Mouse (Mus musculus): ENCODE measurements around the gene Ate1.
"Not testable (repeated sequence)": the region's sequence is repeated elsewhere in the genome, so short reads cannot be mapped to it uniquely, and the experiment has no call there.

Gene Ate1

DNA sequence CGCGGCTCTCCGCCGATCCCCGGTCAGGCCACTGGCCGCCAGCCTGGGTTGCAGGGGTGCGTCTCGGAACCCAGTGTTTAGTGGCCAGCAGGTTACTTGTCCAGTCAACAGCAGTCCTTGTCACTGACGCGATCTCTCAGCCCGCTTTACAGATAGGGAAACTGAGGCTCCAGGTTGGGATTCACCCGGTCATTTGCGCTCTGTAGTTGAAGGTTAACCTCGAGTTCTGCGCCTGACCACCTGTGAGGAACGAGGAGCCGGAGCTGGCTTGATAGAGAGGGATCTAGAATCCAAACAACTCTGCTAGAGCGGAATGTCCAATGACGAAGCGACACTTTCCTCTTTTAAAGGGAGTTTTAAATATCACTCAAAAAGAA, at the start of gene Ate1:
TSS of gene Ate1 (minus strand) at position 321 of the 377 bp plus-strand sequence.
- DNase-seq = no peak

DNA sequence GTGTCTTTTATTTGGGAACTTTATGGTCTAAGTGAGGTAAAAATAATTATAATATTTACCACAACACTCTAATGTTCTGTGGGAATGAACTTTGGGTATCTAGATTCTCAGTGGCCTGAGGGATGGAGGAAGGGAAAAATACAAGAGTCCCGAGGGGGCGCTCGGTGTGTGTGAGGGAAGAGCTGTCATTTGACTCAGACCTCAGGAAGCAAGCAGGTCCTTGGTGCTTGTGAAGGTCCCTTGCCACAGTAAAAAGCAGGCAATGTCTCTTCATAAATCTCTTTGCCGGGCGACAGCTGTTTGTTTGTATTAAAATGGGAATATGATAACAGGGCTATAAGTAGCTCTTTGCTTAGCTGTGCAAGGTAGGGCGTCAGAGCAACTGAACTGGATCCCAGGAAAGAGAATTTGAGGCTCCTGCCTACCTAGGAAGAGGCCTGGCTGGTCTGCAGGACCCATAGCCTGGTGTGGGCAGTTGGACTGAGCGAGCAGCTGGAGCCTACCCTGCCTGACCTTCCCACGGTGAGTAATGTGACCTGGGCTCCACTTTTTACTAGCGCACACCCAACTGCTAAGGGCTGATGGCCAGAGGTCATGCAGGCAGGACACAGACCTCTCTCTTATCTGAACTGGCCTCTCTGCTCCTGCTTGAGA, 48.7 kb upstream of the Ate1 start:
- DNase-seq = no peak

DNA sequence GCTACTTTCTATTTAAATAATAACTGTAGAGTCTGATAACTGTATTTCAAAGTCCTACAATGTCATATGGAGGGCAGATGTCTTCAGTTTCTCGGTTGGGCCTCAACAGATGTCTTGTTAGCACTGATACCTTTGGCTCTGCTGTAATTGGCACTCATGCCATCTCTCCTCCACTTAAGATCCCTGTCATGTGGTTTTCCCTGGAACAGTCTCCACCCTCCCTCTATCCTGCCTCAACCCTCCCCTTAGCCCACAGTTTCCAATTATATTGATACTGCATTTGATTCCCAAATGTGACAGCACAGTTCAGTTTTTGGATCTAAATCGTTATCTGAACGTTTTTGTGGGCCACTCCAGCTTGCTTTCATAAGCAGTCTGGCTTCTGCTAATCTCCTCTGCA, 44.4 kb upstream of the Ate1 start:
- DNase-seq = no peak

DNA sequence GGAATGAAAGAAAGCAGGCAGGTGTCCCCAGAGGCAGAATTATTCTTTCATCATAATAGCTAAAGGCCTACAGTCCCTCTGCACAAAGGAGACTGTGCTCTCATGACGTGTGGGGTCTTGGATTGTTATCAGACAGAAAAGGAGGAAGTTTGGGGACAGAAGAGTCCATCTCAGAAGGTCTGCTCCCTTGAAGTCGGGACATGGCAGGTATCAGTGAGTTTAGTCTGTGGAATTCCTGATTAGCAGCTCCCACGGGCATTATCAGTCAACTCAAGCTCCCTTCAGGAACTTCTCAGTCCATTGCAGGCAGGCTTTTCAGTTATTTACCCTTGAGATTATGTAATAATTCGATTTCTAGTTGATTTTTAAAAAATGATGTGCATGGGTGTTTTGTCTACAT, 43.7 kb upstream of the Ate1 start:
- no peak for DNase-seq

DNA sequence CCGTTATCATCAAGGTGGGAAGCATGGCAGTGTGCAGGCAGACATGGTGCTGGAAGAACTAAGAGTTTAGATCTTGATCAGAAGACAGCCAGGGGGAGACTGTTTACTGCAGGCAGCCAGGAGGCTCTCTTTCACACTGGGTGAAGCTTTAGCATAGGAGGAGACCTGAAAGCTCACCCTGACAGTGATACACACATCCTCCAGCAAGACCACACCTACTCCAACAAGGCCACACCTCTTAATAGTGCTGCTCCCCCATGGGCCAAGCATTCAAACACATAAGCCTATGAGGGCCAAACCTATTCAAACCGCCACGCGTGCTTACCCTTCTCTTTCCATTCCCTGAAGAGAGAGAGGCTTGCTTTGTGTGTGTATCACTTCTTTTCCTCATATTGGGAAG, 43.1 kb upstream of the Ate1 start:
- no peak for DNase-seq

DNA sequence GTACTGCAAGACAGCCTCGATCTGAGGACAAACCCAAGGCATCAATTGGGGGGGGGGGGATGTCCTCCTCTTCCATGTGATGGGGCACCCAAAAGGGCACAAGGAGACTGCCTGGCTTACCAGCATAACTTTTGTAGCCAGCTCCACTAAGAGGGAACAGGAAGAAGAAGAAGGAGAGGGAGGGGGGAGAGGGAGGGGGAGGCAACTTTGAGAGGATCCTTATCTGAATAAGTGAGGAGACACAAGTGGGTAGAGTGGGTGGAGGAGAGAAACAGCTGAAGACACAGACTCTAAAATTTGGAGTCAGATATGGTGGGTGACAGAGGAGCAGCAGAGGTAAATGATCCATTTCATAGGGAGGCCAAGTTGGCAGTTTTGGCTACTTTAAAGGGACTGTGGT, 40.8 kb upstream of the Ate1 start:
- DNase-seq = no peak

DNA sequence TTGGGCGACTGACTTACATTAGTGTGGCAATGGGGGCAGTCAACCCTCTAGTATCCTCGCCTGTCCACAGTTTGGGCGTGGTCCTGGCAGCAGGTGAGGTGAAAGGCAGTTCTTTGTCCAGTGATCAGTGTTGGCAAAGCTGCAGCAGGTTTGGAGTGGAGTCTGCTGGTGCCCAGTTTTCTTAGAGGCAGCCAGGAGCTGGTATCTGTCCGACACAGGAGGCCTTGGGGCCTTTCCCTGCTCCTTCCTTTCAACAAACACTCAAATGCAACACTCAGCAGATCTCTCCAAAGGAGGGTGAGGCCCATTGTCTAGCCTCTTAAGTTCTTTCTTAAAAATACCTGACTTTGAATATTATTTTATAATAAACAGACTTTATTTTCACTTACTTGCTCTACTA, 38.4 kb upstream of the Ate1 start:
- no peak for DNase-seq

DNA sequence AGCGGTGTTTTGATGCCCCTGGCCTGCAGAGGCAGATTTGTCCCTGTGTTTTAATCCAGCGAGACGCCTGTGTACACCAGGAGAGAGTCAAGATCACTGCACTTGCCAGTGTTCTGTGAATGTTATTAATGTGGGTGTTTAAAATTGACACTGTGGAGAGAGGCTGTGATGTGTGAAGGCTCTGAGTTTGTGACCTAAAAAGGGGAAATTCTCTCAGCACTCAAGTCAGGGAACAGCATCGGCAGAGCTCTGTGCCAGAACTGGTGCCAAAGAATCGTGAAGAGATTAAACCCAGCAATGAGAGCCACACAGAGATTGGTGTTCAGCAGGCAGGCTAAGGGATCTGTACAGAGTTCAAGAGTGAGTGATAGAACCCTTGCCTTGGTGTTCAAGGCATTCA, 35.4 kb upstream of the Ate1 start:
- no peak for DNase-seq

DNA sequence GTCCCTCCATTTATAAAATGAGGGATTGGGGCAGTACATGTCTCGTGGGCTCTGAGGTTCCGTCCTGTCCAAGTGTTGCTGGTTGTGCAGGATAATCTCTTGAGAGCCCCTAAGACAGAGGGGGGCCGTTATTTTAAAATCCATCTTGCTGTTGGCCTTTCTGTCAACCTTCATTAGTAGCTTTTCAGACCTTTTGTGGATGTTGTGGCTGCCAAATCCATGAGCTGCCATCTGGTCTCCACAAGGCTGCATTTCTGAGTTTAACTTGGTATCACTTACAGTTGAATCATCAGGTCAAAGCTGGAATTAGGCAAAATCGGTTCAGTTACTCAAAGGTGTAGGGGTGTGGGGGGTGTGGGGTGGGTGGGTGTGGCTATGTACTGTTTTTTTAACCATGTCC, 33.2 kb upstream of the Ate1 start:
- DNase-seq = peak in 1 of 2 experiments; percentile 48

DNA sequence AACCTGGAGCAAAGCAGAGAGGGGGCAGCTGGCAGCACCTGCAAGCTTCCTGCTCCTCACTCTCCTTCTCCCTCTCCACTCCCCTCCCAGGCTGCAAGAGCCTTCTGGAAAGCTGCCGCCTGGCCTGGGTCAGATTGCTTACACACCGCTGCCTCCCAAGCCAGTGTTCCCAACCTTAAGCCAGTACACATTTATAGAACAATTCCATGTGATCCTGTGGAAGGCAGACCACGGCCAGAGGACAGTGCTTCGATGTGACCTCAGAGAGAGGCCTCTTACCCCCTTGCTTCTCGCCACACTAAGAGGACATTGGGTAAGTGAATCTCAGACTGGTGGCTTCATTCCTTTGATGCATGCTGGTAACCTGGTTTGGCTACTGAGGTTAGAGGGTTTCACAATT, 32.6 kb upstream of the Ate1 start:
- peak; percentile 72 to 85 for DNase-seq

DNA sequence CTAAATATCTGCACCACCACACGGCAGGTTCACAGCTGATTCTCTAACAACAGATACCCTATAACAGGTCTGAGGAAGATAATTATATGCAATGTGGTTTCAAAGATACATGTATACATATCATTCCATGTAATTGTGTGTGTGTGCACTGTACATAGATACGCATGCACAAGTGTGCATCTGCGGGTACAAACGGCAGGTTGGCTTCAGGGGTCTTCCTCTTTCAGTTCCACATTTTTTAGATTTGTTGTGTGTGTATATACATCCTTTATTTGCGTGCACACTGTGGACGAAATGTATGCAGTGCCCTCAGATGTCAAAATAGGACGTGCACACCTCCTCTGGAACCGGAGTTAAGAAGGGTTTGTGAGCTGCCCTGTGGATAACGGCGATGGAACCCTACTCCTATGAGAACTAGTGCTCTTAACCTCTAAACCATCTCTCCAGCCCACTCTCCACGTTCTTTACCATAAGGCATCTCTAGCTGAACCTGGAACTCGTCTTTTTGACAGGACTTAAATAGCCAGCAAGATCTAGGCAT, 27.5 kb upstream of the Ate1 start:
- DNase-seq = no peak

DNA sequence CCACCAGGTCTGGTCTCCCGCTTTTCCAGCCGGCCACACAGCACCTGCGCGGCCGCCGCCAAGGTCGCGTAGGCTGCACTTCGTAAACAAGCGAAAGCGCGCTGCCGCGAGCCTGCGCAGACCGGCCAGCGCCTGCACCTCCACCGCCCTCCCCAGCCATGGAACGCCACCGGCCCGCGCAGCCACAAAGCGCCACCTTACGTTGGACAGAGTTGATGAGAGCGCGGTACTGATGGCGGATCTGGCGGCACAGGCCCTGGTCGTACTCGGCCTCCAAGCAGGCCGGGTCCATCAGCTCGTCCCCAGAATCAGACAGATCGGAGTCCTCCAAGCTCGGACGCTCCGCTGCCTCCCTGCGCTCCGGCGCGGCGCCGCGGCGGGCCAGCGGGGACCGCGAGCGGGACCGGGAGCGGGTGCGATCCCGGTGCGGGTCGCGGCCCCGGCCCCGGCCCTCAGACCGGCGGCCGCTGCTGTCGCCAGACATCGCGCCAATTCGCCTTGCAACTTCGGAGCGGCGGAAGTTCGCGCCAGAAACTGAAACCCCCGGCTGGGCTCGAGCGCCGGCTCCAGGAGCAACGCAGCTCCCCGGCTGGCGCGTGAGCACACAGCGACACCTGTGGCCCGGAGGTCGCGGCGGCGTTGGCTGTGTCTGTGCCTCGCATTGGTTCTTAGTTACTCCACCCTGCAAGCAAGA, 26.8 kb upstream of the Ate1 start:
- peak; percentile 96 for DNase-seq

DNA sequence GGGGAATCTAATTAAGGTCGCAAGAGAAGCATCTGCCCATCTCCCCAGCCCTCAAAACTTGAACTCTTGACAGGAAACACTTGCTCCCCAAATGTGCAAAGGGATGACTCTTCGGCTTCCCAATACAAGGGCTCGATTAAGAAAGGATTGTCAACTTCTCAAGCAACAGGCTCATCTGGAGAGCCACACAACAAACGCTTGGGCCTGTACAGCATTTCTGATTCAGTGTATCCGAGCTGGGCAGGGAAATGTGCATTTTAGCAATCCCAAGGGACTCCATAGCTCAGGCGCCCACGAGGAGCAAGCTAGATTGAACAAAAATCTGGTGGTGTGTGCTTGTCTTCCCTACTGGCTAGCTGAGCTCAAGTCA, 26.2 kb upstream of the Ate1 start:
- no peak for DNase-seq

DNA sequence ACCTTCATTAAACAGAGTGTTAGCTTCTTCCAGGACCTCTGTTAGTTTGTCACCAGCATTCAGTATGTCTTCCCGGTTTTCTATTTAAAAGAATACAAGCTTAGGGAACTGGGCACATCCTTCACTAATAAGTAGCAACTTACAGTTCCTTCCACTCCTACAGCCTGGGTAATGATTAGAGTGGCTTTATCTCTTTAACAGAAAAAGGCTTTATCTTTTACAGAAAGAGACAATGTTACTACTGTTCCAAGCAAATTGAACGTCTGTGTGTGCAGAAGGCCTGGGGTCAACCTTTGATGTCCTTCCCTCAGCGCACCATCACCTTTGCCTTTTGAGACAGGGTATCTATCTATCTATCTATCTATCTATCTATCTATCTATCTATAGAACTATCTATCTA, 25.7 kb upstream of the Ate1 start:
- DNase-seq = no peak

DNA sequence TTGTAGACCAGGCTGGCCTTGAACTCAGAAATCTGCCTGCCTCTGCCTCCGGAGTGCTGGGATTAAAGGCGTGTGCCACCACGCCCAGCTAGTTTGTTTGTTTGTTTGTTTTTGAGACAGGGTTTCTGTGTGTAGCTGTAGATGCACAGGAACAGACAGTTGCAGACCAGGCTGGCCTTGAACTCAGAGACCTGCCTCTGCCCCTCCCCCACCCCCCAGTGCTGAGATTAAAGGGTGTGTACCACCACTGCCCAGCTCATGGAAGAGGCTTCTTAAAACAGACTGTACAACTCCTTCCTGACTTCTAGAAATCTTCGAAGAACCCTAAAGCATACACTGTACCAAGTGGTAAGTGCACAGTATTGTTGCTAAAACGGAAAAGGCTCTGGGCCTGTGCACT, 25.2 kb upstream of the Ate1 start:
- DNase-seq = no peak

DNA sequence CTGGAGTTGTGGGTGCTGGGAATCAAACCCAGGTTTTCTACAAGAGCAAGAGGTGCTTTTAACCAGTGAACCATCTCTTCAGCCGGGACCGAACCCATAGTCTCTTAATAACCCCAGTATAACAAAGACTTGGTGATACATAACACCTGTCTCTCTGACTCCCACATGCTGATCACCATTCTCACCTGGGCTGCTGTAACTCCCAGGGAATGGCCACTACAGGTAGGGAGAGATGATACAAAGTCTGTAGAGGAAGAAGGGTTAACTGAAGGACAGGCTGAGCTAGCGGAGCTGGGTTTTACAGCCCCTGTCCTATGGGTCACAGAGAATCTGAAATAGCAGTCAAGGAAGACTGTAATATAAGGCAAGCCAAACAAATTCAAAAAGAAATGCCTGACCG, 23.0 kb upstream of the Ate1 start:
- DNase-seq = no peak

DNA sequence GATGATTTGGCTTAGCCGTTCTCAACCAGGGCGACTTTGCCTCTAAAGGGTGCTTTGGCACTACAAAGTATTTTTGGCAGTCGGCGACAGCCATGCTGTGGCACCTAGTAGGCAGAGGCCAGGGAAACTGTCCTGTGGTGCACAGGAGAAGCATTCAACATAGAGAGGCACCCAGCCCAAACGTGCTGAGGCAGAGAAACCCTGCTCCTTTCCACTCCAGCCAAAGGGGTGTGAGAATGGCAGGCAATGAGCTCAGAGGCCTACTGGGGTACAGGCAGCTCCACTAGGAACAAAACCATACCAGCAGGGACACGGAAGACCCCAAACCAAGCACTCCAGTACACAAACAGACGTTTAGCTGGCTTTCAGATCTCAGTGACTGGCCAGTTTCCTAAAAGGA, 20.0 kb upstream of the Ate1 start:
- DNase-seq = no peak

DNA sequence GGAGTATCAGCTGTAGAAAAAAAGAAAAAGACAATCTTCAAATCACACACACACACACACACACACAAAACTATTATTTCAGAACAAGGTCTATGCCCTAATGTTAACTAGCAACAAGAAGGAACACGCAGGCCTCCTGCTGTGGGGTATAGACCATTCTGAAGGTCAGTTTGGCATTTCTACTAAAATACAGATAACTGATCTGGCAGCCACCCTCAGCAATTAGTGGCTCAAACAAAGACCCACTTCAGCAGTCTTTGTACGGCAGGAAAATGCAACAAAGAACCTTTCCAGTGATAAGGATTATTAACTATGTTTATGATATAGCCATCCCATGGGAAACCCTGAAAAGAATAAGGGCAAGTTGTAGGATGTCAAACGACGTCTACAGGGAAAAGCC, 16.9 kb upstream of the Ate1 start:
- no peak for DNase-seq

DNA sequence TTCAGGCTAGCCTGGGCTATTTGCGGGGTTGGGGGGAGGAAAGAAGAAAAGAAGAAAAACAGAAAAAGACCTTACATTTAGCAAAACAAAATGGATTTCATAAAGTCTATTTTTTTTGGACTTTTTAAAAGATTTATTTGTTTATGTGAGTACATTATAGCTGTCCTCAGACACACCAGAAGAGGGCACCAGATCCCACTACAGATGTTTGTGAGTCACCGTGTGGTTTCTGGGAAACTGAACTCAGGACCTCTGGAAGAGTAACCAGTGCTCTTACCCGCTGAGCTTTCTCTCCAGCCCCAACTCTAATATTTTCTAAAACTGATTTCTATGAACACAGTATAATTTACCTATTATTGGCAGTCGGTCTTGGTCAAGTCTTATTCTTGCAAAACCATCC, 15.0 kb upstream of the Ate1 start:
- no peak for DNase-seq

DNA sequence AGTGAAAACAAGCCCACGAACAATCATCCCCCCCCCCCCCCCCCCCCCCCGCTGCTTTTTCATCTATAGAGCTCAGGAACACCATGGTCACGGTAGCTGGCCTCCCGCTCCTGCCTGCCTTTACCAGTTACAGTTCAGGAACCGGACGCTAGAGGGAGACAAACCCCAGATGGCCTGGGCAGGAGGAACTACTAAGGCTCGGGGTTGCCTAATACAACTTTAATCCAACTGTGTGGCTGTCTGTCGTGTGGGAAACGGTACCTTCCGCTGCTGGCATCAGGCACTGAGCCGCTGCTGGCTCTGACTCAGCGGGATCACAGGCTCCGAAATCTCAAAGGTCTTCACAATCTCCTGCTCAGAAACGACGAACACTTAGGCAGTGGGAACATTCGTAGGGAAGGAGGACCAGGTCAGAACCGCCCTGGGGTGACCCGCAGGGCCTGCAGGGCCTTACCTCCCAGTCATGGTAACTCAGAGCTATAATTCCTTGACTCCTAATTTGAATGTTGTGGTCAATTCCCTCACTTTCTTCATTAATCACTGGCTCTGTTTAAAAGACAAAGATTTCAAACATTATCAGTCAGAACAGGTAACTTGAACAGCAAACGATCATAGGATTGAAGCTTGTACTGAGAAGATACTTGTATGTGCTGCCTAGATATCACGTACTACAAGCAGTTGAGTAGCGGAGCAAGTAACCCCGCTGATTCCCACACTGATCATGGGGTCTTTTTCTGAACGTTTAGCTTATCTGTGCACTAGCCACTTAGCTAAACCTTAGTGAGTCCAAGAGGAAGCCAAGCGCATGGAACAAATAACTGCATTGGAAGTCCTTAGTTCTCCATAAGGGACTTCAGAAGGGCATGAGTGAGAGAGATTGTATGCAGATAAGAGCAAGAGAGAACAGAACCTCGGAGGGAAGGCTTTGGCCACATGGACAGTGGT, 13.4 kb upstream of the Ate1 start:
- DNase-seq = peak; percentile 95 to 98

DNA sequence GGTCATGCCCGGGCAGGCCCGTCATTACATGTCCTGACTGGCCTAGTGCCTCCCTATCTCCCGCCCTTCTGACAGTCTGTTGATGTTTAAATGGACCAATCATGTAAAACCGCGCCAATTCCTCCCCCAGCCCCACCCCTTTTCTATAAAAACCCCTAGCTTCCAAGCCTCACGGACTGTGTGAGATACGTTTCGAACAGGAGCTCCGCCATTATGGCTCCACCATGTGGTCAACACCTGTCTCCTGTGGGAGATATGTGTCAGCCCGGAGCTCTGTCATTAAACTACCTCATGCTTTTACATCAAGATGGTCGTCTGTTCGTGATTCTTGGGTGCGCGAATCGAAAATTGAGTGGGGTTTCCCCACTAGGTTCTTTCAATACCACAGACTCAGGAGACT, 11.0 kb upstream of the Ate1 start:
- DNase-seq = not testable (repeated sequence)

DNA sequence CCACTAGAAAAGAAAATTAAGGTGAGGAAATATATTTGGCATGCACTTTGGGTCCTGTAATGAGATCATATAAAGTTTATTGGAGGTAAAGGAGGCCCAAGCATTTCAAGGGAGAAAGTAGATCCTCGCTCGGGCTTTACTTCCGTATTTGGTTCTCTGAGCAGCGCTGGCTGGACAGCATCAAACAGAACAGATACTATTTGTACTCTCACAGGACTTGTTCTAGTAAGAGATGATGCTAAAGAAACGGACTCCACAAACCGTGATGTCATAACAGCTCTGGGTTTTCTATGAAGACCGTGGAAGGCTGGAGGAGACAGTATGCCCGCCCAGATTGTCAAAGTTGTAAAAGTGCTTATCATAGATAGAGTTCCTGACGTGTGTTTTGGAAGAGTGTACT, 7.1 kb upstream of the Ate1 start:
- DNase-seq = no peak

DNA sequence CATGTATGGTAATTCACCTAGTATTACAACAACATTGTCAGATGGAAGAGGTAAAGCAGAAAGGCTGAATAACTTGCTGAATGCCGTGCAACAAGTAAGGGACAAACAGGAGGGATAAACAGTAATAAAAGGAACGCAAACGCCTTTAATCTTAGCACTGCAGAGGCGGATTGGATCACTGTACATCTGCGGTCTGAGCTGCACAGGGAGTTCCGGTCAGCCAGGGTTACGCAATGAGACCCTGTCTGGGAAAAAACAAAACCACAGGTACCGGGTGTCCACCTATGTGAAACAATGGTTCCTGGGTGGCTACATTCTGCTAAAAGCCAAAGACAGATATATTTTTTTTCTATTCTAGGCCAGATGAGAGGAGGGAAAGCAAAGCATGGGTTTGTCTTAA, 3.3 kb upstream of the Ate1 start:
- DNase-seq = no peak
